Mouse (Mus musculus) forebrain, embryonic 13.5 days (tissue): Measurements from ENCODE around the gene Slc38a4. TPM values are rescaled to one million over a fixed set of nuclear protein-coding genes. Genes with fewer than 3 reads are reported as not detected.

Experiments used
- ATAC-seq: fragments of 200-750 bp; cut with Nextera tagmentation; 2 replicates; pipeline ENCODE4 v1.8.0; 2017
- H3K27ac ChIP-seq: fragments of 300-500 bp; sonication (generic); 2 replicates; pipeline ENCODE4 v1.5.1; 2015; ENCODE audit warnings: inconsistent platforms, mild to moderate bottlenecking, moderate library complexity
- H3K27me3 ChIP-seq: fragments of 300-500 bp; sonication (generic); 2 replicates; pipeline ENCODE4 v1.6.1; 2015; ENCODE audit warnings: mild to moderate bottlenecking, inconsistent platforms
- H3K36me3 ChIP-seq: fragments of 300-500 bp; sonication (generic); 2 replicates; pipeline ENCODE4 v1.6.1; 2015; ENCODE audit warnings: mild to moderate bottlenecking, inconsistent platforms; ENCODE audit not compliant: poor library complexity, severe bottlenecking
- H3K4me1 ChIP-seq: fragments of 300-500 bp; sonication (generic); 2 replicates; pipeline ENCODE4 v1.6.1; 2015; ENCODE audit warnings: inconsistent platforms
- H3K4me2 ChIP-seq: fragments of 300-500 bp; sonication (generic); 2 replicates; pipeline ENCODE4 v1.6.1; 2015; ENCODE audit warnings: inconsistent platforms, mild to moderate bottlenecking, moderate library complexity
- H3K4me3 ChIP-seq: fragments of 300-500 bp; sonication (generic); 2 replicates; pipeline ENCODE4 v1.5.1; 2015; ENCODE audit warnings: mild to moderate bottlenecking, inconsistent platforms
- H3K9ac ChIP-seq: fragments of 300-500 bp; sonication (generic); 2 replicates; pipeline ENCODE4 v1.6.1; 2015; ENCODE audit warnings: mild to moderate bottlenecking, inconsistent platforms
- H3K9me3 ChIP-seq: fragments of 300-500 bp; sonication (generic); replicated peaks from 2 replicates; pipeline ENCODE4 v1.6.1; 2016; ENCODE audit warnings: inconsistent platforms
- WGBS: fragments of 180-500 bp; shearing (Covaris S2); methylation state at CpG from one replicate; pipeline ENCODE4 v1.1.7; 2015; 5-methylcytosine and 5-hydroxymethylcytosine counted together
- polyA plus RNA-seq: library from polyadenylated mRNA; unstranded; fragments of >200 nt; fragmentation: Nextera tagmentation; extraction: Ambion mirVana; gene quantifications from 2 replicates; pipeline ENCODE4 v1.2.1, GENCODE M21; 2015

The Slc38a4 gene
- polyA plus RNA-seq, 1 experiment from 2014 or later: 2.7 TPM

- WGBS: 80% methylated on average over 4 of the region's 4 CpGs
- H3K9ac ChIP-seq: no peak overlapping the region
- H3K27me3 ChIP-seq: no peaks in the 10 kb centered on the region
- H3K4me3 ChIP-seq: no peak overlapping the region
- H3K36me3 ChIP-seq: no peaks in the 10 kb centered on the region
- H3K9me3 ChIP-seq: no peaks in the 10 kb centered on the region
- H3K27ac ChIP-seq: no peak overlapping the region
- H3K4me2 ChIP-seq: no peak overlapping the region
- H3K4me1 ChIP-seq: no peaks in the 10 kb centered on the region
- no peak for ATAC-seq
These were observed 25.6 kb downstream of the Slc38a4 start for GRCm38 (mm10) chr15:97030136-97030535.

- Histone ChIP-seq H3K36me3 (no peaks in the 10 kb centered on the region), H3K27me3 (no peaks in the 10 kb centered on the region), H3K4me1 (no peaks in the 10 kb centered on the region), H3K4me2 (no peak overlapping the region), H3K9ac (no peak overlapping the region), H3K9me3 (no peaks in the 10 kb centered on the region), H3K4me3 (no peak overlapping the region), H3K27ac (no peak overlapping the region)
- 80% methylated on average over 9 of the region's 9 CpGs for WGBS
- no peak for ATAC-seq
These were observed 26.5 kb downstream of the Slc38a4 start for GRCm38 (mm10) chr15:97029064-97029791.

- no peak for ATAC-seq
- H3K4me3 ChIP-seq: no peak overlapping the region
- H3K27ac ChIP-seq: no peak overlapping the region
These were observed 27.1 kb downstream of the Slc38a4 start for GRCm38 (mm10) chr15:97028651-97029050.

GRCm38 (mm10) chr15:97028046-97028634 lies 27.6 kb downstream of the Slc38a4 start:
- WGBS: 67% methylated on average over 4 of the region's 4 CpGs
- ATAC-seq: no peak
- H3K36me3 ChIP-seq: no peaks in the 10 kb centered on the region
- H3K4me2 ChIP-seq: no peak overlapping the region
- no peaks in the 10 kb centered on the region for H3K9me3 ChIP-seq
- no peak overlapping the region for H3K4me3 ChIP-seq
- no peak overlapping the region for H3K9ac ChIP-seq
- no peaks in the 10 kb centered on the region for H3K27me3 ChIP-seq
- H3K27ac ChIP-seq: no peak overlapping the region
- no peaks in the 10 kb centered on the region for H3K4me1 ChIP-seq

More at GRCm38 (mm10) chr15:97028651-97029050, 27.1 kb downstream of the Slc38a4 start:
- Histone ChIP-seq H3K4me2 (no peak overlapping the region), H3K36me3 (no peaks in the 10 kb centered on the region), H3K4me1 (no peaks in the 10 kb centered on the region), H3K27me3 (no peaks in the 10 kb centered on the region), H3K9me3 (no peaks in the 10 kb centered on the region), H3K9ac (no peak overlapping the region)
- WGBS: 90% methylated on average over 11 of the region's 11 CpGs

GRCm38 (mm10) chr15:97026670-97027069 lies 29.1 kb downstream of the Slc38a4 start:
- H3K9ac ChIP-seq: no peak overlapping the region
- H3K36me3 ChIP-seq: no peaks in the 10 kb centered on the region
- no peaks in the 10 kb centered on the region for H3K27me3 ChIP-seq
- no peak overlapping the region for H3K27ac ChIP-seq
- WGBS: 88% methylated on average over 6 of the region's 6 CpGs
- H3K4me3 ChIP-seq: no peak overlapping the region
- no peaks in the 10 kb centered on the region for H3K4me1 ChIP-seq
- no peaks in the 10 kb centered on the region for H3K9me3 ChIP-seq
- no peak for ATAC-seq
- H3K4me2 ChIP-seq: no peak overlapping the region

GRCm38 (mm10) chr15:97022764-97023163 lies 33.0 kb downstream of the Slc38a4 start:
- WGBS: 88% methylated on average over 5 of the region's 6 CpGs

GRCm38 (mm10) chr15:97022213-97022612 lies 33.5 kb downstream of the Slc38a4 start:
- WGBS: 91% methylated on average over 2 of the region's 2 CpGs

More at GRCm38 (mm10) chr15:97022764-97023163, 33.0 kb downstream of the Slc38a4 start:
- no peaks in the 10 kb centered on the region for H3K27me3 ChIP-seq
- H3K4me2 ChIP-seq: no peak overlapping the region
- H3K9ac ChIP-seq: no peak overlapping the region
- no peaks in the 10 kb centered on the region for H3K36me3 ChIP-seq
- H3K4me3 ChIP-seq: no peak overlapping the region
- no peaks in the 10 kb centered on the region for H3K9me3 ChIP-seq
- no peak for ATAC-seq
- no peak overlapping the region for H3K27ac ChIP-seq
- H3K4me1 ChIP-seq: no peaks in the 10 kb centered on the region

GRCm38 (mm10) chr15:97020221-97020620 lies 35.5 kb downstream of the Slc38a4 start:
- Histone ChIP-seq H3K36me3 (no peaks in the 10 kb centered on the region), H3K9ac (no peak overlapping the region), H3K4me2 (no peak overlapping the region), H3K27me3 (no peaks in the 10 kb centered on the region), H3K9me3 (no peaks in the 10 kb centered on the region), H3K4me1 (no peaks in the 10 kb centered on the region), H3K27ac (no peak overlapping the region), H3K4me3 (no peak overlapping the region)
- no peak for ATAC-seq
- 88% methylated on average over 6 of the region's 6 CpGs for WGBS

More at GRCm38 (mm10) chr15:97022213-97022612, 33.5 kb downstream of the Slc38a4 start:
- Histone ChIP-seq H3K4me1 (no peaks in the 10 kb centered on the region), H3K4me3 (no peak overlapping the region), H3K36me3 (no peaks in the 10 kb centered on the region), H3K9me3 (no peaks in the 10 kb centered on the region), H3K27me3 (no peaks in the 10 kb centered on the region), H3K27ac (no peak overlapping the region), H3K9ac (no peak overlapping the region), H3K4me2 (no peak overlapping the region)
- no peak for ATAC-seq

GRCm38 (mm10) chr15:97019323-97019722 lies 36.4 kb downstream of the Slc38a4 start:
- Histone ChIP-seq H3K4me2 (no peak overlapping the region), H3K27me3 (no peaks in the 10 kb centered on the region), H3K9me3 (no peaks in the 10 kb centered on the region), H3K4me3 (no peak overlapping the region), H3K4me1 (no peaks in the 10 kb centered on the region), H3K36me3 (no peaks in the 10 kb centered on the region), H3K9ac (no peak overlapping the region), H3K27ac (no peak overlapping the region)
- ATAC-seq: no peak
- 86% methylated on average over 11 of the region's 11 CpGs for WGBS

- Histone ChIP-seq H3K27me3 (no peaks in the 10 kb centered on the region), H3K4me1 (no peaks in the 10 kb centered on the region), H3K36me3 (no peaks in the 10 kb centered on the region), H3K4me3 (no peak overlapping the region), H3K9ac (no peak overlapping the region), H3K9me3 (no peaks in the 10 kb centered on the region), H3K27ac (no peak overlapping the region), H3K4me2 (no peak overlapping the region)
- no peak for ATAC-seq
- 90% methylated on average over 9 of the region's 9 CpGs for WGBS
These were observed 38.6 kb downstream of the Slc38a4 start for GRCm38 (mm10) chr15:97017195-97017594.

- Histone ChIP-seq H3K9ac (no peak overlapping the region), H3K9me3 (no peaks in the 10 kb centered on the region), H3K4me3 (no peak overlapping the region), H3K27ac (no peak overlapping the region), H3K4me2 (no peak overlapping the region), H3K36me3 (no peaks in the 10 kb centered on the region), H3K27me3 (no peaks in the 10 kb centered on the region), H3K4me1 (no peaks in the 10 kb centered on the region)
- no peak for ATAC-seq
- 91% methylated on average over 12 of the region's 12 CpGs for WGBS
These were observed 40.6 kb downstream of the Slc38a4 start for GRCm38 (mm10) chr15:97015036-97015596.

GRCm38 (mm10) chr15:97011599-97012372 lies 44.0 kb downstream of the Slc38a4 start:
- Histone ChIP-seq H3K9ac (no peak overlapping the region), H3K27ac (no peak overlapping the region), H3K4me1 (no peaks in the 10 kb centered on the region), H3K9me3 (no peaks in the 10 kb centered on the region), H3K36me3 (no peaks in the 10 kb centered on the region), H3K4me2 (no peak overlapping the region), H3K4me3 (no peak overlapping the region), H3K27me3 (no peaks in the 10 kb centered on the region)
- ATAC-seq: no peak
- 90% methylated on average over 14 of the region's 14 CpGs for WGBS
